Mouse (Mus musculus) gastrocnemius, postnatal 10 days (tissue): ENCODE results near the gene Sbf2. TPM values are rescaled to one million over a fixed set of nuclear protein-coding genes. Genes with fewer than 3 reads are reported as not detected.
"Not testable (repeated sequence)": the region's sequence is repeated elsewhere in the genome, so short reads cannot be mapped to it uniquely, and the experiment has no call there.

Experiments used
- DNase-seq: peaks from one replicate; pipeline ENCODE4 v3.0.0; 2021; ENCODE audit warnings: mixed read lengths
- total RNA-seq, 2 experiments: library from RNA; stranded (reverse); gene quantifications; 2 replicates each; pipeline ENCODE4 v1.2.3; 2021

Gene Sbf2
- total RNA-seq, 2 experiments from 2014 or later, result 27.0 to 36.0 TPM

- no peak for DNase-seq
Measured at GRCm38 (mm10) chr7:110583705-110584104, 31.0 kb downstream of the Sbf2 start.

DNA sequence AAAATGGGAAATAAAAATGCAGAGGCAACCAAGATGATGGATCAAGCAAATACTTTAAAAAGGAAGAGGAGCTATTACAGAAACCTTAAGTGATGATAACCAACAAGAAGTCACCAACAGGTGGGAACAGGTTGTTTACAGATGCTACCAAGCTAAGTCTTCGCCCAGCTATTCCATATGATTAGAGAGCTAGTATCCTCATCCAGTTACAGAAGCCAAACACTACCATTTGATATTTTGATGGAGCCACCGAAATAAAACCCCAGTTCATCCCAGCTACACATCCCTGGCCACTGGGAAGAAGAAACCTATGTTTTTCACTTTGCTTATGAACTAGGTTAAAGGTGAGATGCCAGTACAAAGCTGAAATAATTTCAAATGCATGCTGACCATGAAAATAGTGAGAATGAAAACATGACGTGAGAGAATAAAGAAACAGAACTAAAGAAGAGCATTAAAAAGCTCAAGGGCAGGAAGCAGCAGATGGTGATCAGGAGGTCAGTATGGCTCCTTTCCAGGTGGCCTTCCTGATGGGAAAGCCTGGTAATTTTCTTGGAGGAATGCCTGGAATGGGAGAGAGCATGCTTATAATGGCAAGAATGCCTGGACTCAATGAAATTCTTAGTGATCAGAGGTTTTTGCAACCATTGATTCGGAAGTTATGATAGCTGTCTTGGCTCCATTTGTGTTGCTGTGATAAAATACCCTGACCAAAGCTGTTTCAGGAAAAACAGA lies 48.7 kb downstream of the Sbf2 start:
- peak; percentile 8 for DNase-seq

- DNase-seq, result no peak
Measured at GRCm38 (mm10) chr7:110561647-110562046, 53.1 kb downstream of the Sbf2 start.

DNA sequence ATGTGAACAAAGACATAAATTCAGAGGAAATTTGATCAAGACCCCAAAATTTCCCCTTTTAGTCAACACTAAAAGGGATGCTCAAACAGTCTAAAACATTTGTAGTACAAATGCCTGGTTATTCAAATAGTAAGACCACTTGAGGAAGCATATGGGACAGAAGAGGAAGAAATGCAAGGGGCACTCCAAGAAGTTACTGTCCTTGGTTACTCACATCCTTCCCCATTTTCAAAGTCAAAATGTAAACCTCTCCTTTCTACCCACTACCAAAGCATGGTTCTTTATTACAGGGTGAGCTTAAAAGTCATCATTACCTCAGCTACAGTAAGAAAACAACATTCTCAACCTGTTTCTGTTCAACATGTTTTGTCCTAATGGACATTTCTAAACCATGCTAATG lies 57.7 kb downstream of the Sbf2 start:
- DNase-seq, result no peak

GRCm38 (mm10) chr7:110556221-110556620 lies 58.5 kb downstream of the Sbf2 start:
- no peak for DNase-seq

- no peak for DNase-seq
Measured at GRCm38 (mm10) chr7:110555260-110555659, 59.5 kb downstream of the Sbf2 start.

- DNase-seq, result no peak
Measured at GRCm38 (mm10) chr7:110548268-110548667, 66.5 kb downstream of the Sbf2 start.

DNA sequence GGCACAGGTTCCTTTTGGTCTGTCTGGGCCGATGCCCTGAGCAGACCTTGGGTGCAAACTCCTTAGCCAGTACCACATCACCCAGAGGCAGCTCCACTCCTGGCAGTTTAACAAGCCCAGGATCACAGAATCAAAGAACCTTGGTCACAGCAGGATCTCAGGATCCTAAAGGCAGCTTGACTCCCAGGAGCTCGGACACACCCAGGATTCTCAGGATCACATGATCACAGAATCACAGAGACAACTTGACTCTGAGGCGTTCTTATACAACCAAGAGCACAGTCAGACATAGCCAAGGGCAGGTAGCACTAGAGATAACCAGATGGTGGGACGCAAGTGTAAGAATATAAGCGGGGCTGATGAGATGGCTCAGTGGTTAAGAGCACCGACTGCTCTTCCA lies 71.4 kb downstream of the Sbf2 start:
- no peak for DNase-seq

- DNase-seq, result no peak
Measured at GRCm38 (mm10) chr7:110539266-110539665, 75.5 kb downstream of the Sbf2 start.

DNA sequence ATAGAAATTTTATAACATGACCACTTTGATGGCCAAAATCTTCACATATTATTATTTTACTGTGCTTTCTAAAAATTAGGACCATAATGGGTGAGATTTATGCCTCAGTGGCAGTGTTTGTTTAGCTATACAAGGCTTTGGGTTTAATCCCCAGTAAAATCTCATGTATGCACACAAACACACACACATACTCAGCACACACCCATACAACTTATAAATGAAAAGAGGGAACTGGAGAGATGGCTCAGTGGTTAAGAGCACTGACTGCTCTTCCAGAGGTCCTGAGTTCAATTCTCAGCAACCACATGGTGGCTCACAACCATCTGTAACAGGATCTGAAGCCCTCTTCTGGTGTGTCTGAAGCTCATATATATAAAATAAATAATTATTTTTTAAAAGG lies 84.4 kb downstream of the Sbf2 start:
- DNase-seq, result not testable (repeated sequence)

DNA sequence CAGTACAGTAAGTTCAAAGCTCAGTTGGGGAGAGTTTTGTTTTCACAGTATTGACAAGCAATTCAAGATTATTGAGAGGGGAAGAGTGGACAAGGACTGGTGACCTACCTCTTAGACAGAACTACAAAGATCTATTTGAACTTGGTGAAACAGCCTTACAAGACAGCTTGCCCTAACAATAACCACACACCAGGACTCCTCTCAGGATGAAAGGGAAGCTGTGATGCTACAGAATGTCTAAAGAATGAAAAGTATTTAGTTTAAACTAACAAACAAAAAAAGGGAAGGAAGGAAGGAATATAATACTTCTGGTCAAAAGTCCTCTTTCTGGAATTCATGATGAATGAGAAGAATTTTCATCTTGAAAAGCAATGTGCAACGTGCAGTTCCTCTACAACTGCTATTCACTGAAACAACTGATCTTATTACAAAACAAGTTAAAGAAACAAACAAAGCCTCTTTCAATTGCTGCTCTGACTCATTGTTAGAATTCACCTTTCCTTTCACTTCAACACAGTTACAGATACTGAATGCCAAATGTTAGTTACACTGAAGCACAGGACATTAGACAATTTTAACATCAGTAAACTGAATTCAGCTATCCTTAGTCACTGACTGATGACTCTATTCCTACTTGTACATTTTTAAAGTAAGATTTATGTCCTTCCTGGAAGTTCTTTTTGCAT lies 89.5 kb downstream of the Sbf2 start:
- DNase-seq, result no peak

- no peak for DNase-seq
Measured at GRCm38 (mm10) chr7:110516241-110517220, 98.2 kb downstream of the Sbf2 start.

DNA sequence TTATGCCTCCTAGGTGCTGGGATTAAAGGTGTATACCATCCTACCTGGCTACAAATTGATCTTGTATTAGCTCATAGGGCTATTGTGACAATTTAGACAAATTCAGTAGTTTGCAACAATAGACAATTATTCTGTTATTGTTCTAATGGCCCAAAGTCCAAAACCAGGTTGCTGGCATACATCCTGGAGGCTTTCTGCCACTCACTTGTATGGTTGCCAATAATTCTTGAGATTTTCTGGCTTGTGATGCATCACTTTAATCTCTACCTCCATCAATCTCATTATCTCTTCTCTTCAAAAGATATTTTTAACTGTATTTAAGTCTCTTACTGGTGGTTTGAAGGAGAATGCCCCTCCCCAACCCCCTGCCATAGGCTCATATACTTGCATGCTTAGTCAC lies 100.6 kb downstream of the Sbf2 start:
- DNase-seq, result no peak

- DNase-seq, result no peak
Measured at GRCm38 (mm10) chr7:110498653-110499052, 116.1 kb downstream of the Sbf2 start.

DNA sequence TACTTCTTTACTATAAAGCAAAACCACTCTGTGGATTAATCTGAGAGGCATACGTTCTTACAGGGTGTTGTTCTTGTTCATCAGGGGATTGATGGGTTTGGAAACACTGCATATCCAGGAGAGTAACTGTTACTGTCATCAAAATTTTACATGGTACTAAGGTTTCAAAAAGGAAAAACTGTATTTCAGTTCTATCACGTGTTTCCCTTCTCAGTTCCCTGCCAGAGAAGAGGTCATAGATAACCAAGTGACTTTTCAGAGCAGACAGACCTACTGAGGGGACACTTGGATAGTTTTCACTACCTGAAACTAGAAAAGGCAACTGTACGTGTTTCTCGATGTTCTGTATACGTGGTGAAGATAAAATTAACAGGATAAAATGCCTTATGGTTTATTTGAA lies 123.7 kb downstream of the Sbf2 start:
- no peak for DNase-seq

- no peak for DNase-seq
Measured at GRCm38 (mm10) chr7:110485051-110485450, 129.7 kb downstream of the Sbf2 start.

GRCm38 (mm10) chr7:110470987-110471386 lies 143.7 kb downstream of the Sbf2 start:
- DNase-seq, result no peak

GRCm38 (mm10) chr7:110463471-110463870 lies 151.3 kb downstream of the Sbf2 start:
- no peak for DNase-seq

DNA sequence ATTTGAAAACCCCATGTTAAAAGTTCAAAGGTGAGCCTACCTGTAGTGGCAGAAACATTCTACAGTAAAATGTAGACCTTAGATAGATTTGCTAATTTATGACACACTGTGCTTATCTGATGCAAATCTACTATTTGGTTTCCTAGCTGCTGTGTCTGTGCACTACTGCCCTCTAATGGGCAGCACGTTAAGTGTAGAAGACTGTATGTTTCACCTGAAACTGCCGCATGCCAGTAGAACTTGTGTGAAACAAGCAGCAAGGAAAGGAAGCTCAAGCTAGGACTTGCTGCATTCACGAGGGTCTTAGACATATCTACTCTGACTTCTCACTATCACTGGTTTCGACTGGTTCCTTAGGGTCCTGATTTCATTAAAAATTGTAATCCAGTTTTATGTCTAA lies 182.4 kb downstream of the Sbf2 start:
- DNase-seq, result peak; percentile 46

DNA sequence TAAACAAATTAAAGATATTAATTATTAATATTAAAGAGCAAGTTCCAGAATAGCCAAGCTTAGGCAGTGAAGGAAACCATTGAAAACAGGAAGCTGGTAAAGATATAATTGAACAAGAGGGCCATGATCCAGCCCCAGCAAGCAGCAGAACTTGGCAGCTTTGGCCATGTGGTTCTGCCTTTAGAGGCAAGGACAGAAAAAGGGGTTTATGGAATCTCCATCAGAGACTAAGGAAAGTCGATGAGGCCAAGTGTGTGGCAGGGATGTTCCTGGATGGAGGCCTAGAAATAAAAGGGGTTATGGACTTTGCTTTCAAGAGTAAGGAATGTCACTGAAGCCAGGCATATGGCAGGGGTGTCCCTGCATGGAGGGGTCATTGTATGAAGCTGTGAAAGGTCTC lies 198.4 kb downstream of the Sbf2 start:
- no peak for DNase-seq

DNA sequence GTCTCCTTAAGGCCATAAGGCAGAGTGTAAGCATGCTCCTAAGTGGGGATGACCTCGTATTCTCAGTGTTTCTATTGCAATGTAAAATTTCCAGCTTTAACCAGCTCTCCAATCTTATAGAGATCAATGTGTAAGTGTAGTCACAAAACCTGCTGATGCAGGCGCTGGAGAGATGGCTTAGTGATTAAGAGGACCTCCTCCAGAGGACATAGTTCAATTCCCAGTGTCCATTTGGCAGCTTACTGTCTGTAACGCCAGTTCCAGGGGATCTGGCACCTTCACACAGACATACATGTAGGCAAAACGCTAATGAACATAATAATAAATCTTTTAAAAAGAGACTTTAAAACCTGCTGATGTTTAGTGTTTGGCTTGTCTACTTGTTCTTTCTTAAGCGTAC lies 200.4 kb downstream of the Sbf2 start:
- DNase-seq, result no peak

DNA sequence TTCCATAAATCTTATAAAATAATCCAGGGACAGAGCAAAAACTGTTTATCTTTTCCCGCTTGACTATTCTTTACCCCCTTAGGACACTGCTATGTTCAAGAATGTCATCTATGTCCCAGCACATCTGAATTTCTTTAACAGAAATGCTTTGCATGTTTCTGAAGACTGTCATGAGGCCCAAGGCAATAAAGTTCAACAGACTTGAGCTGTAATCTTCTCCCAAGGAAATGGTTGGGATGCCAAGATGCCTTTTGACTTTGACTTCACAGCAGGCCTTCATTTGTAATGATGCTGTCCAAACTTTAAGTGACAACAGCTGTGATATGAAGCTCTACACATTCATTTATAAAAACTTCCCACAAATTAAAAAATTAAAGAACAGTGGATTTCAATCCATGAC lies 212.6 kb downstream of the Sbf2 start:
- DNase-seq, result no peak

- DNase-seq, result no peak
Measured at GRCm38 (mm10) chr7:110392576-110392975, 222.1 kb downstream of the Sbf2 start.
